Mouse (Mus musculus) brown adipose tissue, adult 24 weeks (tissue): ENCODE data around the gene Ube2g2. TPM values are rescaled to one million over a fixed set of nuclear protein-coding genes. Genes with fewer than 3 reads are reported as not detected.

ENCODE experiments used
- H3K27ac ChIP-seq: fragments of 200-500 bp; replicated peaks from 2 replicates; pipeline ENCODE4 v1.5.1; 2012; ENCODE audit warnings: low read depth, mild to moderate bottlenecking, low read length
- H3K4me1 ChIP-seq: fragments of 200-500 bp; 2 replicates; pipeline ENCODE4 v1.6.1; 2012; ENCODE audit warnings: low read length, mixed read lengths; ENCODE audit not compliant: control insufficient read depth, insufficient read depth, insufficient read length
- H3K4me3 ChIP-seq: fragments of 200-500 bp; 2 replicates; pipeline ENCODE4 v1.5.1; 2012; ENCODE audit warnings: low read depth, mild to moderate bottlenecking, low read length, moderate library complexity; ENCODE audit not compliant: insufficient read depth
- polyA plus RNA-seq: library from polyadenylated mRNA; stranded (reverse); fragments of >200 nt; gene quantifications from 2 replicates; pipeline ENCODE4 v1.2.4, GENCODE M21; 2012; ENCODE audit not compliant: missing spikeins, insufficient read depth, insufficient read length

Ube2g2 gene
- 23.3 and 26.1 TPM in 2 replicates for polyA plus RNA-seq

- peak within 1 kb of the TSS; percentile 93 for H3K4me3 ChIP-seq
- H3K27ac ChIP-seq, result peak within 1 kb of the TSS; percentile 100
Measured at GRCm38 (mm10) chr10:77622055-77622988, at the start of gene Ube2g2. Ube2g2 (plus strand) TSS chr10:77622275.

GRCm38 (mm10) chr10:77573162-77573561 is 48.9 kb upstream of the Ube2g2 start:
- H3K4me1 ChIP-seq, result no peaks in the 10 kb centered on the region
- H3K4me3 ChIP-seq, result no peak overlapping the region
- H3K27ac ChIP-seq, result no peak overlapping the region

More at GRCm38 (mm10) chr10:77622055-77622988, at the start of gene Ube2g2:
- H3K4me1 ChIP-seq, result peaks cover 24% of the 10 kb centered on the region

- Histone ChIP-seq H3K4me1 (peaks cover 13% of the 10 kb centered on the region), H3K27ac (no peak overlapping the region)
Measured at GRCm38 (mm10) chr10:77580027-77580920, 41.8 kb upstream of the Ube2g2 start.

GRCm38 (mm10) chr10:77581023-77581407 is 41.1 kb upstream of the Ube2g2 start:
- Histone ChIP-seq H3K27ac (peak overlapping the region; percentile 62), H3K4me1 (peaks cover 13% of the 10 kb centered on the region), H3K4me3 (peak overlapping the region; percentile 38)

More at GRCm38 (mm10) chr10:77580027-77580920, 41.8 kb upstream of the Ube2g2 start:
- H3K4me3 ChIP-seq, result no peak overlapping the region

- peak within 1 kb of the TSS; percentile 86 for H3K4me3 ChIP-seq
- peak within 1 kb of the TSS; percentile 85 for H3K27ac ChIP-seq
- peaks cover 14% of the 10 kb centered on the region for H3K4me1 ChIP-seq
Measured at GRCm38 (mm10) chr10:77581408-77582284, 40.4 kb upstream of the Ube2g2 start, which contains the start of gene Pttg1ip. Pttg1ip (plus strand) TSS chr10:77581720.

- Histone ChIP-seq H3K4me3 (peak overlapping the region; percentile 86), H3K27ac (peak overlapping the region; percentile 85), H3K4me1 (peaks cover 20% of the 10 kb centered on the region)
Measured at GRCm38 (mm10) chr10:77582285-77582618, 39.8 kb upstream of the Ube2g2 start.

- H3K4me1 ChIP-seq, result peaks cover 26% of the 10 kb centered on the region
- peak overlapping the region; percentile 59 for H3K27ac ChIP-seq
Measured at GRCm38 (mm10) chr10:77583795-77584422, 38.2 kb upstream of the Ube2g2 start.

GRCm38 (mm10) chr10:77586637-77587036 is 35.4 kb upstream of the Ube2g2 start:
- peaks cover 26% of the 10 kb centered on the region for H3K4me1 ChIP-seq
- no peak overlapping the region for H3K27ac ChIP-seq
- H3K4me3 ChIP-seq, result no peak overlapping the region

More at GRCm38 (mm10) chr10:77583795-77584422, 38.2 kb upstream of the Ube2g2 start:
- H3K4me3 ChIP-seq, result peak overlapping the region; percentile 27; the same call in 1 of the 2 replicates

GRCm38 (mm10) chr10:77587091-77587775 is 34.8 kb upstream of the Ube2g2 start:
- H3K4me1 ChIP-seq, result peaks cover 26% of the 10 kb centered on the region
- H3K4me3 ChIP-seq, result no peak overlapping the region
- no peak overlapping the region for H3K27ac ChIP-seq

GRCm38 (mm10) chr10:77588036-77588435 is 34.0 kb upstream of the Ube2g2 start:
- Histone ChIP-seq H3K4me3 (no peak overlapping the region), H3K27ac (no peak overlapping the region), H3K4me1 (peaks cover 22% of the 10 kb centered on the region)

GRCm38 (mm10) chr10:77589117-77589516 is 33.0 kb upstream of the Ube2g2 start:
- H3K27ac ChIP-seq, result no peak overlapping the region
- no peak overlapping the region for H3K4me3 ChIP-seq

GRCm38 (mm10) chr10:77589749-77590148 is 32.3 kb upstream of the Ube2g2 start:
- no peak overlapping the region for H3K27ac ChIP-seq
- H3K4me1 ChIP-seq, result peaks cover 13% of the 10 kb centered on the region
- no peak overlapping the region for H3K4me3 ChIP-seq

More at GRCm38 (mm10) chr10:77589117-77589516, 33.0 kb upstream of the Ube2g2 start:
- peaks cover 13% of the 10 kb centered on the region for H3K4me1 ChIP-seq

GRCm38 (mm10) chr10:77590812-77591211 is 31.3 kb upstream of the Ube2g2 start:
- Histone ChIP-seq H3K4me3 (no peak overlapping the region), H3K27ac (no peak overlapping the region), H3K4me1 (peaks cover 13% of the 10 kb centered on the region)
